Mouse (Mus musculus): ENCODE data around the gene Rmdn3. TPM values are rescaled to one million over a fixed set of nuclear protein-coding genes. Genes with fewer than 3 reads are reported as not detected.

Gene Rmdn3
- polyA plus RNA-seq, 1 experiment from 2014 or later, result 41.4 TPM

DNA sequence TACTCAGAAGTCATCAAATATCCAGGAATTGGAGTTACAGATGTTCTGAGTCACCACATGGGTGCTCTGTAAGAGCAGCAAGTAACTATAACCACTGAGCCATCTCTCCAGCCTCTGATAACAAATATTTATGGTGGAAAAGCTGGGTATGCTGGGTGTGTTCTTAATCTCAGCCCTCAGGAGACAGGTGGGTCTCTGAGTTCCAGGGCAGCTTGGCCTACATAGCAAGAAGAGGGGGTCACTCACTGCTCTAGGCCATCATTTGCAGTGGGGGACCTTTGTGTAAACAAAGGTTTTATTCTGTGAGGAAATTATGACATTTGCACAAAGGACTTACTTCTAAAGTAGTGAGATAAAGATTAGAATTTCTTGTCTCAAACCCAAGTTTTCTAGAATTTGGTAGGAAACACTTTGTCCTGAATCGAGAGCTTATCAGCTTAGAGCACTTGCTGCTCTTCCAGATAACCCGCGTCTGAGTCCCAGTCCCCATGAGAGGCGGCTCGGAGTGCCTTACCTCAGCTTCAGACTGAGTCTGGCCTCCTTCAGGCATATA is 20.4 kb downstream of the Rmdn3 start:
- no peak overlapping the region for H3K4me3 ChIP-seq
- no peak for ATAC-seq (ENCODE audit: low FRiP score, low read depth)
- H3K27ac ChIP-seq, result no peak overlapping the region
- no peaks in the 10 kb centered on the region for H3K4me1 ChIP-seq
- H3K27me3 ChIP-seq, result no peaks in the 10 kb centered on the region
- H3K9me3 ChIP-seq, result no peaks in the 10 kb centered on the region
- H3K9ac ChIP-seq, result no peak overlapping the region
- 86% methylated on average over 5 of the region's 5 CpGs for WGBS
- no peak overlapping the region for H3K4me2 ChIP-seq (replicated peaks)
- peaks cover 87% of the 10 kb centered on the region for H3K36me3 ChIP-seq

GRCm38 (mm10) chr2:119113121-119113925 is 43.5 kb downstream of the Rmdn3 start:
- Histone ChIP-seq H3K27ac (no peak overlapping the region), H3K4me3 (peak overlapping the region; percentile 70), H3K4me2 (replicated peaks) (peak overlapping the region; percentile 85), H3K4me1 (peaks cover 25% of the 10 kb centered on the region), H3K36me3 (peaks cover 17% of the 10 kb centered on the region), H3K9me3 (no peaks in the 10 kb centered on the region), H3K27me3 (no peaks in the 10 kb centered on the region), H3K9ac (peak overlapping the region; percentile 69)
- ATAC-seq (ENCODE audit: low FRiP score, low read depth), result 0 out of 2 replicates have a peak, but pooled peaks have one; percentile 10
- WGBS, result 15% methylated on average over 20 of the region's 20 CpGs

DNA sequence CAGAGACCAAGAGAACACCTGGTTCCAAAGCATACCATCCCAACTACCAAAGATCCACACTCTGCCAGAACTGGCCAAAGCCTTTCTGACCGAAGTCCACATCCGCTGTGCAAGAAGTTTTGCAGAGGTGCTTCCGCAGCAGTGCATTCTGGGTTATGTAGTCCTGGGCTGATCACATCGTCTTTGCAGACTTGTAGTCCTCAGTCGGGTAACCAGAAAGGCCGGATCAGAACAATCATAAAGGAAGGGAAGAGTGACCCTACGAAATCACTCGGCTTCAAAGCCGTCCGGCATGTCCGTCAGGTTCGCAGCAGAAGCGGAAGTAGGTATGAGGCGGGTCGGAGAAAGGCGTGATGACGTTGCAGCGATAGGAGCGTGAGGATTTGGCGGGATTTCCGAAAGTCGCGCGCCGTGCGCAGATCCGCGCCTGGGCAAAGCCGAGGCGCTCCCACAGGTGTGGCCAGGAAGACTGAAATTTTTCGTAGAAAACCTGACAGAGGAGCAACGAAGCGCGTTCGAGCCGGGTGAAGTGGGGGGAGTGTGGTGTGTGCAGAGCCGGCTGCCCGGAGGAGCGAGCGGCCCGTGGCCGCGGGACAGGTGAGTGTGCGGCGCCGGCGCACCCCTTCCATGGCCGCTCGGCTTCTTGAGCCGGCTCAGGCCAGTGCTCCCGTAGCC is 44.3 kb downstream of the Rmdn3 start, which contains the start of gene Rad51:
Gene Rad51 (plus strand): TSS at position 356 of the 675 bp plus-strand sequence.
- H3K27me3 ChIP-seq, result no peaks in the 10 kb centered on the region
- H3K4me3 ChIP-seq, result peak within 1 kb of the TSS; percentile 70
- no peaks in the 10 kb centered on the region for H3K9me3 ChIP-seq
- H3K36me3 ChIP-seq, result peaks cover 18% of the 10 kb centered on the region
- peaks cover 25% of the 10 kb centered on the region for H3K4me1 ChIP-seq
- H3K4me2 ChIP-seq (replicated peaks), result peak within 1 kb of the TSS; percentile 85
- ATAC-seq (ENCODE audit: low FRiP score, low read depth), result peak; percentile 95
- peak within 1 kb of the TSS; percentile 69 for H3K9ac ChIP-seq
- H3K27ac ChIP-seq, result peak within 1 kb of the TSS; percentile 89
- WGBS, result under 1% methylated on average over 51 of the region's 51 CpGs

GRCm38 (mm10) chr2:119111060-119111459 is 45.8 kb downstream of the Rmdn3 start:
- Histone ChIP-seq H3K36me3 (peaks cover 16% of the 10 kb centered on the region), H3K9ac (no peak overlapping the region), H3K4me3 (no peak overlapping the region), H3K9me3 (no peaks in the 10 kb centered on the region), H3K27ac (no peak overlapping the region), H3K4me1 (peaks cover 25% of the 10 kb centered on the region), H3K4me2 (replicated peaks) (no peak overlapping the region), H3K27me3 (no peaks in the 10 kb centered on the region)
- 89% methylated on average over 3 of the region's 3 CpGs for WGBS
- ATAC-seq (ENCODE audit: low FRiP score, low read depth), result no peak

DNA sequence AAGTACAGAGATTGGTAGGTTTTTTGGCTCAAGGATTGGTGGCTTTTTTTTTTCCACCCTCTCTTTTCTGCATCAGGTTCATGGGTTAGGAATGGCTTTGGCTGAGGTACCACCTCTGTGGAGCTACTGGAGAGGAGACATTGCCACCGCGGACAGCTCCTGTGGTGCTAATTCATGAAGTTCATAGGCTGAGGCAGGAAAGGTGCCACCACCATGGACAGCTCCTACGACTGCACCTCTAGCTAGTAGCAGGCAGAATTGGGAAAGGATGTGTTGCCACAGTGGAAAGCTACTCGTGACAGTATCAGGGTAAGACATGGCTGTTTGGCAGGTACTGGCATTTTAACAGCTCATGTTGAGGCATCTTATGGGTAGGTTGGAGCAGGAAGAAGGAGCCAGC is 48.3 kb downstream of the Rmdn3 start:
- Histone ChIP-seq H3K9ac (no peak overlapping the region), H3K4me2 (replicated peaks) (no peak overlapping the region)

DNA sequence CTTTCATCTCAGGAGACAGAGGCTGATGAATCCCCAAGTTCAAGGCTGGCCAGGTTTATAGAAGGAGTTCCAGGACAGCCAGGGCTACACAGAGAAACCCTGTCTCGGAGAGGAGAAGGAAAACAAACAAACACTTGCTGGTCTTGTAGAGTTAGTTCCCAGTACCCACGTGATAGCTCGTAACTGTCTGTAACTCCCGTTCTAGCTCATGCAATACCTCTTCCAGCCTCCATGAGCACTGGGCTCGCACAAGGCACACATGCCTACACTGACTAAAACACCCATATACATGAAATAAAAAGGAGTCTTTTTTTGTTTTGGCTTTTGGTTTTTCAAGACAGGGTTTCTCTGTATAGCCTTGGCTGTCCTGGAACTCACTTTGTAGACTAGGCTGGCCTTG is 50.3 kb downstream of the Rmdn3 start:
- ATAC-seq (ENCODE audit: low FRiP score, low read depth), result no peak

More for the DNA sequence above, 48.3 kb downstream of the Rmdn3 start:
- 56% methylated on average over 4 of the region's 4 CpGs for WGBS
- Histone ChIP-seq H3K36me3 (peaks cover 25% of the 10 kb centered on the region), H3K4me3 (no peak overlapping the region), H3K27ac (no peak overlapping the region), H3K9me3 (no peaks in the 10 kb centered on the region), H3K27me3 (no peaks in the 10 kb centered on the region), H3K4me1 (peaks cover 10% of the 10 kb centered on the region)
- no peak for ATAC-seq (ENCODE audit: low FRiP score, low read depth)

DNA sequence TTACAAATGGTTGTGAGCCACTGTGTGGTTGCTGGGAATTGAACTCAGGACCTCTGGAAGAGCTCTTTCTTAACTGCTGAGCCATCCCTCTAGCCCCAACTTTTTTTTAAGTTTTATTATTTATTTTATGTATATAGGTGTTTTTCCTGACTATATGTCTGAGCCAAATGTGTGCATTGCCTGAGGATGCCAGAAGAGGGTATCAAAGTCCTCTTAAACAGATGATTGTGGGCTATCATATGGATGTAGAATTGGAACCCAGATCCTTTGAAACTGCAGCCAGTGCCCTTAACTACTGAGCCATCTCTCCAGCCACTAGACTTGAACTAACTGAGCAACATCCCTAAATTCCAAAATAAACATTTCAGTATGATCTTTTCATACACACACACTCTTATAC is 55.3 kb downstream of the Rmdn3 start:
- Histone ChIP-seq H3K9ac (no peak overlapping the region), H3K4me3 (no peak overlapping the region), H3K27ac (no peak overlapping the region), H3K4me2 (replicated peaks) (no peak overlapping the region), H3K36me3 (peaks cover 58% of the 10 kb centered on the region), H3K9me3 (no peaks in the 10 kb centered on the region), H3K27me3 (no peaks in the 10 kb centered on the region), H3K4me1 (no peaks in the 10 kb centered on the region)
- no peak for ATAC-seq (ENCODE audit: low FRiP score, low read depth)

More for the DNA sequence above, 50.3 kb downstream of the Rmdn3 start:
- no peaks in the 10 kb centered on the region for H3K27me3 ChIP-seq
- peaks cover 43% of the 10 kb centered on the region for H3K36me3 ChIP-seq
- peaks cover 2% of the 10 kb centered on the region for H3K4me1 ChIP-seq
- H3K4me2 ChIP-seq (replicated peaks), result no peak overlapping the region
- H3K9me3 ChIP-seq, result no peaks in the 10 kb centered on the region
- no peak overlapping the region for H3K4me3 ChIP-seq
- 79% methylated on average over 5 of the region's 5 CpGs for WGBS
- no peak overlapping the region for H3K9ac ChIP-seq
- H3K27ac ChIP-seq, result no peak overlapping the region

Other genes starting within 250 kb of the Rmdn3 start
- 51.2 and 51.9 TPM in 2 replicates for gene Chst14, start 230.5 kb downstream of the Rmdn3 start, polyA plus RNA-seq (2015; fragmentation: Nextera tagmentation; extraction: Ambion mirVana)
- 22.8 and 23.1 TPM in 2 replicates for gene Ccdc32, start 127.6 kb downstream of the Rmdn3 start, polyA plus RNA-seq (2015; fragmentation: Nextera tagmentation; extraction: Ambion mirVana)
- 4.5 and 4.8 TPM in 2 replicates for gene Rpusd2, start 122.2 kb downstream of the Rmdn3 start, polyA plus RNA-seq (2015; fragmentation: Nextera tagmentation; extraction: Ambion mirVana)
- 54.7 and 56.3 TPM in 2 replicates for gene Knl1, start 109.9 kb downstream of the Rmdn3 start, polyA plus RNA-seq (2015; fragmentation: Nextera tagmentation; extraction: Ambion mirVana)
- 47.1 and 47.9 TPM in 2 replicates for gene Rad51, start 44.2 kb downstream of the Rmdn3 start, polyA plus RNA-seq (2015; fragmentation: Nextera tagmentation; extraction: Ambion mirVana)
- 5.8 and 6.5 TPM in 2 replicates for gene Gchfr, start 10.7 kb upstream of the Rmdn3 start, polyA plus RNA-seq (2015; fragmentation: Nextera tagmentation; extraction: Ambion mirVana)
- 0.47 and 0.75 TPM in 2 replicates for gene Gm14137, start 17.5 kb upstream of the Rmdn3 start, polyA plus RNA-seq (2015; fragmentation: Nextera tagmentation; extraction: Ambion mirVana)
- 58.3 and 61.1 TPM in 2 replicates for gene Zfyve19, start 51.6 kb upstream of the Rmdn3 start, polyA plus RNA-seq (2015; fragmentation: Nextera tagmentation; extraction: Ambion mirVana)
- 23.1 and 25.4 TPM in 2 replicates for gene Dnajc17, start 51.8 kb upstream of the Rmdn3 start, polyA plus RNA-seq (2015; fragmentation: Nextera tagmentation; extraction: Ambion mirVana)
- not detected in 2 replicates for gene Ppp1r14d, start 72.9 kb upstream of the Rmdn3 start, polyA plus RNA-seq (2015; fragmentation: Nextera tagmentation; extraction: Ambion mirVana)
- 8.0 and 9.4 TPM in 2 replicates for gene Spint1, start 80.3 kb upstream of the Rmdn3 start, polyA plus RNA-seq (2015; fragmentation: Nextera tagmentation; extraction: Ambion mirVana)
- 11.1 and 11.5 TPM in 2 replicates for gene Rhov, start 114.2 kb upstream of the Rmdn3 start, polyA plus RNA-seq (2015; fragmentation: Nextera tagmentation; extraction: Ambion mirVana)
- gene Vps18, start 131.7 kb upstream of the Rmdn3 start, polyA plus RNA-seq (2015; fragmentation: Nextera tagmentation; extraction: Ambion mirVana), result 21.0 and 21.5 TPM in 2 replicates
- gene Dll4, start 168.8 kb upstream of the Rmdn3 start, polyA plus RNA-seq (2015; fragmentation: Nextera tagmentation; extraction: Ambion mirVana), result 5.4 TPM in 2 replicates
- 0.70 and 1.0 TPM in 2 replicates for gene Chac1, start 194.2 kb upstream of the Rmdn3 start, polyA plus RNA-seq (2015; fragmentation: Nextera tagmentation; extraction: Ambion mirVana)